Mouse (Mus musculus) MEL (cell line): Measurements from ENCODE around the gene Fgr. TPM values are rescaled to one million over a fixed set of nuclear protein-coding genes. Genes with fewer than 3 reads are reported as not detected.

ENCODE experiments used
- DNase-seq: peaks from one replicate; pipeline ENCODE4 v3.0.0; 2011; ENCODE audit warnings: low read depth, low spot score
- H3K27ac ChIP-seq: 2 replicates; pipeline ENCODE4 v1.5.1; 2012; ENCODE audit warnings: low read depth, mild to moderate bottlenecking, control low read depth, low read length, moderate library complexity; ENCODE audit not compliant: control insufficient read depth
- H3K27me3 ChIP-seq, 2 experiments: fragments of 150-350 bp in 1 of 2; sonication (generic) in 1 of 2; 2 replicates each; pipeline ENCODE4 v1.6.1; 2012; ENCODE audit warnings: low read length in 2 of 2, mild to moderate bottlenecking in 2 of 2, improper control_type of control experiment in 1 of 2, moderate library complexity in 1 of 2; ENCODE audit not compliant: insufficient read depth in 2 of 2, control insufficient read depth in 1 of 2
- H3K36me3 ChIP-seq, 2 experiments: 2 replicates each; pipeline ENCODE4 v1.6.1; 2012 to 2014; ENCODE audit warnings: low read length in 2 of 2, improper control_type of control experiment in 1 of 2, inconsistent platforms in 1 of 2, mild to moderate bottlenecking in 1 of 2; ENCODE audit not compliant: insufficient read depth in 2 of 2, control insufficient read depth in 1 of 2
- H3K4me1 ChIP-seq, 2 experiments: fragments of 150-350 bp in 1 of 2; sonication (generic) in 1 of 2; 2 replicates each; pipeline ENCODE4 v1.6.1; 2012; ENCODE audit warnings: low read length in 2 of 2, improper control_type of control experiment in 1 of 2, mild to moderate bottlenecking in 1 of 2; ENCODE audit not compliant: insufficient read depth in 2 of 2, control insufficient read depth in 1 of 2
- H3K4me3 ChIP-seq, 2 experiments: fragments of 150-350 bp in 1 of 2; sonication (generic) in 1 of 2; 2 replicates each; pipeline ENCODE4 v1.5.1; 2012; ENCODE audit warnings: low read depth in 2 of 2, low read length in 2 of 2, mild to moderate bottlenecking in 2 of 2, moderate library complexity in 2 of 2, control low read depth in 1 of 2, improper control_type of control experiment in 1 of 2; ENCODE audit not compliant: control insufficient read depth in 1 of 2, insufficient read depth in 1 of 2
- H3K79me2 ChIP-seq: 2 replicates; pipeline ENCODE4 v1.6.1; 2012; ENCODE audit warnings: mild to moderate bottlenecking, low read length, moderate library complexity; ENCODE audit not compliant: control insufficient read depth, poor library complexity, insufficient read depth
- H3K9ac ChIP-seq: 2 replicates; pipeline ENCODE4 v1.6.1; 2012; ENCODE audit warnings: low read depth, mild to moderate bottlenecking, control low read depth, low read length, moderate library complexity; ENCODE audit not compliant: control insufficient read depth, poor library complexity, severe bottlenecking
- H3K9me3 ChIP-seq: fragments of 150-350 bp; sonication (generic); replicated peaks from 2 replicates; pipeline ENCODE4 v1.6.1; 2012; ENCODE audit warnings: mild to moderate bottlenecking, low read length, improper control_type of control experiment, moderate library complexity; ENCODE audit not compliant: insufficient read depth
- CTCF ChIP-seq, 3 experiments: IDR thresholded peaks in 2 of 3; conservative IDR thresholded peaks in 1 of 3; 2 replicates each; pipeline ENCODE4 v1.5.1; 2011 to 2012; ENCODE audit warnings: low read length in 3 of 3, low read depth in 2 of 3, mild to moderate bottlenecking in 2 of 3, improper control_type of control experiment in 1 of 3, inconsistent platforms in 1 of 3, mixed read lengths in 1 of 3, moderate library complexity in 1 of 3; ENCODE audit not compliant: control insufficient read depth in 1 of 3, insufficient read depth in 1 of 3, poor library complexity in 1 of 3, severe bottlenecking in 1 of 3
- ELF1 ChIP-seq: IDR thresholded peaks from 2 replicates; pipeline ENCODE4 v1.6.1; 2014; ENCODE audit warnings: low read depth, mild to moderate bottlenecking, inconsistent platforms, low read length, improper control_type of control experiment, moderate library complexity
- EP300 ChIP-seq, 2 experiments: IDR thresholded peaks; 2 replicates each; pipeline ENCODE4 v1.6.1; 2011; ENCODE audit warnings: improper control_type of control experiment in 2 of 2, low read length in 2 of 2, low read depth in 1 of 2, mild to moderate bottlenecking in 1 of 2
- GATA1 ChIP-seq: IDR thresholded peaks from 2 replicates; pipeline ENCODE4 v1.6.1; 2011; ENCODE audit warnings: low read depth, low read length, improper control_type of control experiment
- HCFC1 ChIP-seq: IDR thresholded peaks from 2 replicates; pipeline ENCODE4 v1.6.1; 2012; ENCODE audit warnings: low read depth, mild to moderate bottlenecking, inconsistent platforms, low read length, improper control_type of control experiment, moderate library complexity
- KAT2A ChIP-seq: conservative IDR thresholded peaks from 2 replicates; pipeline ENCODE4 v1.6.1; 2012; ENCODE audit warnings: low read depth, low read length, improper control_type of control experiment, inconsistent platforms
- MAX ChIP-seq: IDR thresholded peaks from 2 replicates; pipeline ENCODE4 v1.6.1; 2011; ENCODE audit warnings: low read length, improper control_type of control experiment
- MAZ ChIP-seq: IDR thresholded peaks from 2 replicates; pipeline ENCODE4 v1.6.1; 2012; ENCODE audit warnings: low read depth, mild to moderate bottlenecking, inconsistent platforms, low read length, improper control_type of control experiment
- MEF2A ChIP-seq: IDR thresholded peaks from 2 replicates; pipeline ENCODE4 v1.6.1; 2014; ENCODE audit warnings: low read depth, mild to moderate bottlenecking, inconsistent platforms, low read length, improper control_type of control experiment; ENCODE audit not compliant: poor library complexity, insufficient replicate concordance, severe bottlenecking; ENCODE audit errors: extremely low read depth
- MXI1 ChIP-seq: IDR thresholded peaks from 2 replicates; pipeline ENCODE4 v1.6.1; 2011; ENCODE audit warnings: mild to moderate bottlenecking, low read depth, low read length, improper control_type of control experiment
- MYC ChIP-seq: IDR thresholded peaks from 2 replicates; pipeline ENCODE4 v1.6.1; 2011; ENCODE audit warnings: low read depth, mild to moderate bottlenecking, low read length, improper control_type of control experiment, moderate library complexity
- NELFE ChIP-seq: IDR thresholded peaks from 2 replicates; pipeline ENCODE4 v1.6.1; 2011; ENCODE audit warnings: low read depth, low read length, improper control_type of control experiment
- NRF1 ChIP-seq: IDR thresholded peaks from 2 replicates; pipeline ENCODE4 v1.6.1; 2014; ENCODE audit warnings: low read depth, mild to moderate bottlenecking, inconsistent platforms, low read length, improper control_type of control experiment, moderate library complexity; ENCODE audit not compliant: poor library complexity, insufficient read depth, severe bottlenecking
- POLR2A ChIP-seq, 2 experiments: IDR thresholded peaks; 2 replicates each; pipeline ENCODE4 v1.6.1; 2011 to 2012; ENCODE audit warnings: low read length in 2 of 2, mild to moderate bottlenecking in 2 of 2, control low read depth in 1 of 2, improper control_type of control experiment in 1 of 2, low read depth in 1 of 2, moderate library complexity in 1 of 2; ENCODE audit not compliant: control insufficient read depth in 1 of 2, insufficient read depth in 1 of 2, poor library complexity in 1 of 2
- POLR2AphosphoS2 ChIP-seq: IDR thresholded peaks from 2 replicates; pipeline ENCODE4 v1.6.1; 2011; ENCODE audit warnings: low read length, improper control_type of control experiment
- RCOR1 ChIP-seq: IDR thresholded peaks from 2 replicates; pipeline ENCODE4 v1.6.1; 2012; ENCODE audit warnings: low read depth, mild to moderate bottlenecking, inconsistent platforms, low read length, improper control_type of control experiment
- SIN3A ChIP-seq: IDR thresholded peaks from 2 replicates; pipeline ENCODE4 v1.6.1; 2012; ENCODE audit warnings: low read length, improper control_type of control experiment, inconsistent platforms
- TBP ChIP-seq: IDR thresholded peaks from 2 replicates; pipeline ENCODE4 v1.8.0; 2011; ENCODE audit warnings: low read depth, low read length, improper control_type of control experiment
- UBTF ChIP-seq: IDR thresholded peaks from 2 replicates; pipeline ENCODE4 v1.6.1; 2012; ENCODE audit warnings: low read depth, mild to moderate bottlenecking, inconsistent platforms, low read length, improper control_type of control experiment, moderate library complexity, borderline replicate concordance; ENCODE audit not compliant: insufficient read depth
- ZC3H11A ChIP-seq: IDR thresholded peaks from 2 replicates; pipeline ENCODE4 v1.6.1; 2012; ENCODE audit warnings: low read depth, mild to moderate bottlenecking, inconsistent platforms, low read length, improper control_type of control experiment
- ZNF384 ChIP-seq: IDR thresholded peaks from 2 replicates; pipeline ENCODE4 v1.6.1; 2012; ENCODE audit warnings: low read depth, mild to moderate bottlenecking, inconsistent platforms, low read length, improper control_type of control experiment
- polyA plus RNA-seq, 2 experiments: library from polyadenylated mRNA; stranded (reverse) in 1 of 2; unstranded in 1 of 2; fragments of >175 nt in 1 of 2; fragments of >200 nt in 1 of 2; gene quantifications; 2 replicates each; pipeline versions ENCODE4 v1.2.1 to v1.2.4; 2012; ENCODE audit warnings: low replicate concordance in 2 of 2, low read depth in 1 of 2; ENCODE audit not compliant: insufficient read length in 2 of 2, insufficient read depth in 1 of 2, missing spikeins in 1 of 2
- total RNA-seq: library from RNA; depleted of rRNA; stranded (reverse); fragments of 300-350 nt; gene quantifications from 2 replicates; pipeline ENCODE4 v1.2.3, GENCODE M21; 2012

The Fgr gene
- total and polyA plus RNA-seq, 3 experiments: not detected

- H3K9me3 ChIP-seq: no peaks in the 10 kb centered on the region
- no peaks in the 10 kb centered on the region; the same call in 1 of the 2 replicates for H3K79me2 ChIP-seq
- no peaks in the 10 kb centered on the region for H3K27me3 ChIP-seq
- H3K27ac ChIP-seq: no peak overlapping the region
- TF ChIP-seq POLR2AphosphoS2 (no peak), MEF2A (no peak), MAZ (no peak), CTCF (IDR thresholded peaks at IDR 0.05 in 2 of 3, conservative IDR thresholded peaks at IDR 0.05 in 1 of 3; ENCODE audit: control insufficient read depth in 1 of 3, insufficient read depth in 1 of 3, low read depth in 2 of 3, low read length in 3 of 3, poor library complexity in 1 of 3, severe bottlenecking in 1 of 3) (no peak), MYC (no peak), POLR2A (IDR thresholded peaks at IDR 0.05; ENCODE audit: control insufficient read depth in 1 of 2, insufficient read depth in 1 of 2, low read depth in 1 of 2, low read length in 2 of 2, poor library complexity in 1 of 2) (no peak), SIN3A (no peak), KAT2A (no peak)
- peaks cover 0 to 3% of the 10 kb centered on the region in 2 experiments; a peak in 2 of 4 replicates for H3K36me3 ChIP-seq
- H3K9ac ChIP-seq: no peak overlapping the region
- no peak overlapping the region for H3K4me3 ChIP-seq
- peak; percentile 27 for DNase-seq
- peaks cover 8 to 13% of the 10 kb centered on the region in 2 experiments; a peak in 2 of 4 replicates for H3K4me1 ChIP-seq
Measured at GRCm38 (mm10) chr4:133009676-133010075, 35.8 kb downstream of the Fgr start.

- no peak for DNase-seq
- H3K4me1 ChIP-seq: peaks cover 8 to 13% of the 10 kb centered on the region in 2 experiments; a peak in 2 of 4 replicates
- no peaks in the 10 kb centered on the region; the same call in 1 of the 2 replicates for H3K79me2 ChIP-seq
- H3K9me3 ChIP-seq: no peaks in the 10 kb centered on the region
- peaks cover 0 to 3% of the 10 kb centered on the region in 2 experiments; a peak in 2 of 4 replicates for H3K36me3 ChIP-seq
- no peaks in the 10 kb centered on the region for H3K27me3 ChIP-seq
- peak overlapping the region; percentile 42 for H3K9ac ChIP-seq
- peak overlapping the region; percentile 78 to 85 for H3K4me3 ChIP-seq
- TF ChIP-seq SIN3A (0 out of 2 replicates have a peak, but pooled peaks have one; percentile 14), ZNF384 (no peak)
- TF ChIP-seq, all 39 proteins: peak for 1
- H3K27ac ChIP-seq: no peak overlapping the region
Measured at GRCm38 (mm10) chr4:133010611-133011010, 36.7 kb downstream of the Fgr start.

GRCm38 (mm10) chr4:133011028-133011820 lies 37.3 kb downstream of the Fgr start, which contains the start of gene Ahdc1:
TSS of gene Ahdc1 (plus strand) at chr4:133011260.
- no peaks in the 10 kb centered on the region for H3K27me3 ChIP-seq
- peak within 1 kb of the TSS; percentile 52 for H3K27ac ChIP-seq
- H3K79me2 ChIP-seq: no peaks in the 10 kb centered on the region; the same call in 1 of the 2 replicates
- peak within 1 kb of the TSS; percentile 78 to 85 for H3K4me3 ChIP-seq
- H3K9me3 ChIP-seq: no peaks in the 10 kb centered on the region
- peaks cover 8 to 13% of the 10 kb centered on the region in 2 experiments; a peak in 2 of 4 replicates for H3K4me1 ChIP-seq
- peak within 1 kb of the TSS; percentile 73 for H3K9ac ChIP-seq
- peak; percentile 94 for DNase-seq
- peaks cover 0 to 3% of the 10 kb centered on the region in 2 experiments; a peak in 2 of 4 replicates for H3K36me3 ChIP-seq
- TF ChIP-seq MAX (0 out of 2 replicates have a peak, but pooled peaks have one; percentile 34), EP300 (IDR thresholded peaks at IDR 0.05; ENCODE audit: low read depth in 1 of 2, low read length in 2 of 2) (peak in 1 of 2 experiments; percentile 19; a peak in 1 of 4 replicates), ELF1 (peak; percentile 80), RCOR1 (peak; percentile 28; the same call in 1 of the 2 replicates), NELFE (peak; percentile 75), POLR2A (IDR thresholded peaks at IDR 0.05; ENCODE audit: control insufficient read depth in 1 of 2, insufficient read depth in 1 of 2, low read depth in 1 of 2, low read length in 2 of 2, poor library complexity in 1 of 2) (peak; percentile 61 to 86; a peak in 3 of 4 replicates), POLR2AphosphoS2 (peak; percentile 44; the same call in 1 of the 2 replicates), GATA1 (no peak), ZC3H11A (no peak), HCFC1 (peak; percentile 96), NRF1 (peak; percentile 22; the same call in 1 of the 2 replicates), UBTF (no peak; the same call in 1 of the 2 replicates), KAT2A (peak; percentile 65; the same call in 1 of the 2 replicates), MXI1 (0 out of 2 replicates have a peak, but pooled peaks have one; percentile 18), ZNF384 (no peak), MAZ (peak; percentile 99), TBP (0 out of 2 replicates have a peak, but pooled peaks have one; percentile 22)
